Mouse (Mus musculus) liver, embryonic 15.5 days (tissue): ENCODE results near the gene Fzd9. TPM values are rescaled to one million over a fixed set of nuclear protein-coding genes. Genes with fewer than 3 reads are reported as not detected.

Experiments
- ATAC-seq: fragments of 200-750 bp; cut with Nextera tagmentation; 2 replicates; pipeline ENCODE4 v1.8.0; 2017; ENCODE audit warnings: moderate number of reproducible peaks, mild to moderate bottlenecking, moderate library complexity; ENCODE audit not compliant: insufficient read depth
- H3K27ac ChIP-seq: fragments of 300-500 bp; sonication (generic); replicated peaks from 2 replicates; pipeline ENCODE4 v1.5.1; 2015; ENCODE audit warnings: mild to moderate bottlenecking, inconsistent platforms
- H3K27me3 ChIP-seq: fragments of 300-500 bp; sonication (generic); 2 replicates; pipeline ENCODE4 v1.6.1; 2015; ENCODE audit warnings: mild to moderate bottlenecking, inconsistent platforms
- H3K36me3 ChIP-seq: fragments of 300-500 bp; sonication (generic); replicated peaks from 2 replicates; pipeline ENCODE4 v1.6.1; 2015; ENCODE audit warnings: moderate library complexity, mild to moderate bottlenecking, inconsistent platforms
- H3K4me1 ChIP-seq: fragments of 300-500 bp; sonication (generic); replicated peaks from 2 replicates; pipeline ENCODE4 v1.6.1; 2015; ENCODE audit warnings: inconsistent platforms
- H3K4me2 ChIP-seq: fragments of 300-500 bp; sonication (generic); 2 replicates; pipeline ENCODE4 v1.6.1; 2015; ENCODE audit warnings: moderate library complexity, mild to moderate bottlenecking, inconsistent platforms
- H3K4me3 ChIP-seq: fragments of 300-500 bp; sonication (generic); replicated peaks from 2 replicates; pipeline ENCODE4 v1.5.1; 2015; ENCODE audit warnings: mild to moderate bottlenecking, inconsistent platforms
- H3K9ac ChIP-seq: fragments of 300-500 bp; sonication (generic); 2 replicates; pipeline ENCODE4 v1.6.1; 2015; ENCODE audit warnings: moderate library complexity, mild to moderate bottlenecking, inconsistent platforms
- H3K9me3 ChIP-seq: fragments of 300-500 bp; sonication (generic); replicated peaks from 2 replicates; pipeline ENCODE4 v1.6.1; 2016; ENCODE audit warnings: inconsistent platforms
- WGBS: fragments of 180-500 bp; shearing (Covaris S2); methylation state at CpG from one replicate; pipeline ENCODE4 v1.1.7; 2015; ENCODE audit warnings: mixed read lengths; ENCODE audit not compliant: insufficient replicate concordance; 5-methylcytosine and 5-hydroxymethylcytosine counted together
- polyA plus RNA-seq: library from polyadenylated mRNA; unstranded; fragments of >200 nt; fragmentation: Nextera tagmentation; extraction: Ambion mirVana; gene quantifications from 2 replicates; pipeline ENCODE4 v1.2.1, GENCODE M21; 2015

Fzd9 gene
- 0.38 and 0.55 TPM in 2 replicates for polyA plus RNA-seq

- no peak within 1 kb of the TSS; the same call in 1 of the 2 replicates for H3K9ac ChIP-seq
- peak; percentile 75 for ATAC-seq
- no peak within 1 kb of the TSS for H3K27ac ChIP-seq
- peak within 1 kb of the TSS; percentile 57 for H3K4me3 ChIP-seq
- peak within 1 kb of the TSS; percentile 91 for H3K4me2 ChIP-seq
- H3K9me3 ChIP-seq = 0 out of 2 replicates have a peak, but pooled peaks cover 1% of the 10 kb centered on the region
- peaks cover 14% of the 10 kb centered on the region for H3K36me3 ChIP-seq
- H3K4me1 ChIP-seq = peaks cover 18% of the 10 kb centered on the region
- under 1% methylated on average over 51 of the region's 51 CpGs for WGBS
- H3K27me3 ChIP-seq = peaks cover 53% of the 10 kb centered on the region
Measured at GRCm38 (mm10) chr5:135251079-135251454, at the start of gene Fzd9. Fzd9 (minus strand) TSS chr5:135251230.

GRCm38 (mm10) chr5:135292001-135292400 is 41.0 kb upstream of the Fzd9 start:
- ATAC-seq = no peak
- Histone ChIP-seq H3K36me3 (no peaks in the 10 kb centered on the region), H3K27ac (no peak overlapping the region)

GRCm38 (mm10) chr5:135291193-135291592 is 40.2 kb upstream of the Fzd9 start:
- WGBS = 57% methylated on average over 4 of the region's 4 CpGs
- Histone ChIP-seq H3K4me3 (no peak overlapping the region), H3K36me3 (no peaks in the 10 kb centered on the region), H3K27me3 (no peaks in the 10 kb centered on the region), H3K4me1 (no peaks in the 10 kb centered on the region), H3K27ac (no peak overlapping the region), H3K9me3 (no peaks in the 10 kb centered on the region), H3K9ac (no peak overlapping the region), H3K4me2 (no peak overlapping the region)
- no peak for ATAC-seq

More at GRCm38 (mm10) chr5:135292001-135292400, 41.0 kb upstream of the Fzd9 start:
- Histone ChIP-seq H3K4me1 (no peaks in the 10 kb centered on the region), H3K4me3 (no peak overlapping the region), H3K27me3 (no peaks in the 10 kb centered on the region), H3K4me2 (no peak overlapping the region), H3K9ac (no peak overlapping the region), H3K9me3 (no peaks in the 10 kb centered on the region)
- WGBS = 52% methylated on average over 2 of the region's 2 CpGs

- H3K27me3 ChIP-seq = no peaks in the 10 kb centered on the region
- 48% methylated on average over 6 of the region's 6 CpGs for WGBS
- no peak overlapping the region for H3K27ac ChIP-seq
- no peak for ATAC-seq
- no peak overlapping the region for H3K9ac ChIP-seq
- no peaks in the 10 kb centered on the region for H3K9me3 ChIP-seq
- no peaks in the 10 kb centered on the region for H3K36me3 ChIP-seq
- H3K4me1 ChIP-seq = no peaks in the 10 kb centered on the region
- H3K4me3 ChIP-seq = no peak overlapping the region
- no peak overlapping the region for H3K4me2 ChIP-seq
Measured at GRCm38 (mm10) chr5:135290703-135291102, 39.7 kb upstream of the Fzd9 start.

GRCm38 (mm10) chr5:135286926-135287325 is 35.9 kb upstream of the Fzd9 start:
- Histone ChIP-seq H3K4me1 (no peaks in the 10 kb centered on the region), H3K4me2 (no peak overlapping the region), H3K9ac (no peak overlapping the region), H3K36me3 (no peaks in the 10 kb centered on the region), H3K9me3 (no peaks in the 10 kb centered on the region), H3K4me3 (no peak overlapping the region), H3K27ac (no peak overlapping the region), H3K27me3 (no peaks in the 10 kb centered on the region)
- WGBS = 57% methylated on average over 5 of the region's 5 CpGs
- ATAC-seq = no peak

GRCm38 (mm10) chr5:135286185-135286584 is 35.2 kb upstream of the Fzd9 start:
- no peak overlapping the region for H3K4me3 ChIP-seq

GRCm38 (mm10) chr5:135285211-135285610 is 34.2 kb upstream of the Fzd9 start:
- no peak for ATAC-seq
- Histone ChIP-seq H3K9ac (no peak overlapping the region), H3K36me3 (no peaks in the 10 kb centered on the region), H3K4me2 (no peak overlapping the region), H3K27ac (no peak overlapping the region), H3K9me3 (no peaks in the 10 kb centered on the region), H3K27me3 (no peaks in the 10 kb centered on the region), H3K4me1 (no peaks in the 10 kb centered on the region), H3K4me3 (no peak overlapping the region)
- WGBS = 52% methylated on average over 3 of the region's 3 CpGs

More at GRCm38 (mm10) chr5:135286185-135286584, 35.2 kb upstream of the Fzd9 start:
- WGBS = 0% methylated on average over 6 of the region's 6 CpGs
- H3K9me3 ChIP-seq = no peaks in the 10 kb centered on the region
- no peak overlapping the region for H3K9ac ChIP-seq
- H3K36me3 ChIP-seq = no peaks in the 10 kb centered on the region
- no peak overlapping the region for H3K27ac ChIP-seq
- no peaks in the 10 kb centered on the region for H3K27me3 ChIP-seq
- no peak overlapping the region for H3K4me2 ChIP-seq
- ATAC-seq = no peak
- no peaks in the 10 kb centered on the region for H3K4me1 ChIP-seq

- Histone ChIP-seq H3K36me3 (no peaks in the 10 kb centered on the region), H3K4me1 (0 out of 2 replicates have a peak, but pooled peaks cover 4% of the 10 kb centered on the region), H3K27ac (no peak overlapping the region), H3K9me3 (no peaks in the 10 kb centered on the region), H3K4me3 (no peak overlapping the region), H3K4me2 (no peak overlapping the region), H3K27me3 (peaks cover 22% of the 10 kb centered on the region), H3K9ac (no peak overlapping the region)
- WGBS = 68% methylated on average over 9 of the region's 9 CpGs
- ATAC-seq = no peak
Measured at GRCm38 (mm10) chr5:135280226-135280625, 29.2 kb upstream of the Fzd9 start.

- H3K4me3 ChIP-seq = 0 out of 2 replicates have a peak overlapping the region, but pooled peaks have one; percentile 7
Measured at GRCm38 (mm10) chr5:135276597-135276996, 25.6 kb upstream of the Fzd9 start.

GRCm38 (mm10) chr5:135274663-135275396 is 23.8 kb upstream of the Fzd9 start:
- ATAC-seq = no peak
- H3K27ac ChIP-seq = no peak overlapping the region
- peaks cover 28% of the 10 kb centered on the region for H3K27me3 ChIP-seq
- H3K36me3 ChIP-seq = no peaks in the 10 kb centered on the region
- H3K9ac ChIP-seq = no peak overlapping the region
- no peak overlapping the region for H3K4me3 ChIP-seq
- WGBS = 34% methylated on average over 15 of the region's 15 CpGs
- H3K4me1 ChIP-seq = 0 out of 2 replicates have a peak, but pooled peaks cover 4% of the 10 kb centered on the region
- H3K4me2 ChIP-seq = no peak overlapping the region
- H3K9me3 ChIP-seq = no peaks in the 10 kb centered on the region

More at GRCm38 (mm10) chr5:135276597-135276996, 25.6 kb upstream of the Fzd9 start:
- Histone ChIP-seq H3K27me3 (peaks cover 28% of the 10 kb centered on the region), H3K27ac (no peak overlapping the region), H3K4me1 (0 out of 2 replicates have a peak, but pooled peaks cover 4% of the 10 kb centered on the region), H3K4me2 (peak overlapping the region; percentile 44), H3K36me3 (no peaks in the 10 kb centered on the region), H3K9ac (no peak overlapping the region), H3K9me3 (no peaks in the 10 kb centered on the region)
- ATAC-seq = no peak
- WGBS = 13% methylated on average over 36 of the region's 36 CpGs

- no peak overlapping the region for H3K9ac ChIP-seq
- peaks cover 18% of the 10 kb centered on the region for H3K27me3 ChIP-seq
- ATAC-seq = no peak
- H3K36me3 ChIP-seq = no peaks in the 10 kb centered on the region
- 0 out of 2 replicates have a peak, but pooled peaks cover 3% of the 10 kb centered on the region for H3K4me1 ChIP-seq
- no peak overlapping the region for H3K4me2 ChIP-seq
- no peak overlapping the region for H3K4me3 ChIP-seq
- WGBS = 66% methylated on average over 12 of the region's 12 CpGs
- no peaks in the 10 kb centered on the region for H3K9me3 ChIP-seq
- H3K27ac ChIP-seq = no peak overlapping the region
Measured at GRCm38 (mm10) chr5:135271563-135272165, 20.6 kb upstream of the Fzd9 start.
